Mouse (Mus musculus) CD4-positive naive resting alpha-beta T cell, adult 57 days (primary cell): ENCODE measurements around the gene C9. TPM values are rescaled to one million over a fixed set of nuclear protein-coding genes. Genes with fewer than 3 reads are reported as not detected.

ENCODE experiments used
- total RNA-seq: library from RNA; stranded (reverse); gene quantifications from one replicate; pipeline ENCODE4 v1.2.4, GENCODE M21; 2023

The C9 gene
- not detected for total RNA-seq

DNA sequence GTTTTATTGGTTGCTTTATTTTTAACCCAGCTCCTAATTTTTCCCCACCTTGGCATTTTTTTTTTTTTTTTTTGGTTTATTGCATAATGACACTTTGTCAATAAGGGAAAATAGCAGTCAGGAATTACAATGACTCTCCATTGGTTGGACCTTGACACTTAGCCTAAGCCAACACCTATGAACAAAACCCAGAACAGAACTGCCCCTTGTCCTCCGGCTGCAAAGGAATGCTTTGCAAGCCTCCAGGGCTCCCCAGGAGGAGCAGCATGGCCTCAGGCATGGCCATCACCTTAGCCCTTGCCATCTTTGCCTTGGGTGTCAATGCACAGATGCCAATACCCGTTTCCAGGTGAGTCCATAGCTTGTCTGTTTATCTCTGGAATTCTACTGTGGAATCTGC is at the start of gene C9:
Gene C9 (plus strand): TSS at position 193 of the 400 bp plus-strand sequence.

DNA sequence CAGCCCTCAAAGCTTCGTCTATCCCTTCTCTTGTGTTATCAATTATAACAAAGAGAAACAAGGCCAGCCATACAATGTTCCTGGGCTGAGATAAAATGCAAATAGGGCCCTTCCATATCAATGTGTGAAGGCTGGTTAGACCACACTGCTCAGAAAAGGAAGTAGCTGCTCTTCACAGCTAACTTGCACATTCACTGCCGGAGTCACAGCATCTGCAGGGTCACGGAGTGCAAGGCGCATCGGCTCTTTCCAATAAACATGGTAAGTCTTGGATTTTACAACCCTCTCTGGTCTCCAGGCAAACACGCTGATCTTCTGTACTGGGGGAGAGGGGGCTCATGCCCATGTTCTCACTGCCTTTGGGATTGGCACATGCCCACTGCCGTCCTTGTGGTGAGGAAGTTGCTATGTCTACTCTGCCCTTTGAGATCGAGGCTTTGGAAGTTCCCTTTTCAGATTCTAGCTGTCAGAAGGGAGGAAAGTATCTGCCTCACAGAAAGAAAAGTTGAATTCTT is 77.6 kb downstream of the C9 start, which contains the start of gene Fyb:
Gene Fyb (plus strand): TSS at position 201 of the 515 bp plus-strand sequence.

Other genes with a start within 250 kb of the C9 start
- gene Dab2, start 145.5 kb upstream of the C9 start, total RNA-seq, result 1.7 TPM
- gene Fyb, start 77.5 kb downstream of the C9 start, total RNA-seq, result 881 TPM